Mouse (Mus musculus): ENCODE measurements at regions not wholly inside any gene's neighbourhood (a gene's known extent, or its start where the extent isn't known, plus 50 kb on each side); places are given as distances from the start of the nearest gene placed in this dataset.

DNA sequence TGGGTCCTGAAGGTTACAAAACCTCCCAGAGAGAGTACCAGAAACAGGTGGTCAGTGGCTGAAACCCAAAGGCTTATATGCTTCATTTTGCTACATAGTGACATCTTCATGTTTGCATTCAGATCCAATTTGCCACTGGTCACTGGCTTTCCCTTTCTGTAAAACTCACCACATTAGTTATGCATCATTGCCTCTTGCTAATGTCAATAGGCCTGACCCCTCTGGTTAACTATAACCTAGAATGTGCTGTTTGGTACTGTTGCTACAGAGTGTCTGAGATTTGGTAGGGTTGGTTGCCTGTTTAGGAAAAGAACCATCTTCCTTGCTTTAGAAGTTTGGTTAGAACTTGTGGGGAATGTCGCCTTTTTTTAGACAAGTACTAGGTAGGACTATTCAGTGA, 136.3 kb upstream of the Rnf219 start:
- no peak for DNase-seq

DNA sequence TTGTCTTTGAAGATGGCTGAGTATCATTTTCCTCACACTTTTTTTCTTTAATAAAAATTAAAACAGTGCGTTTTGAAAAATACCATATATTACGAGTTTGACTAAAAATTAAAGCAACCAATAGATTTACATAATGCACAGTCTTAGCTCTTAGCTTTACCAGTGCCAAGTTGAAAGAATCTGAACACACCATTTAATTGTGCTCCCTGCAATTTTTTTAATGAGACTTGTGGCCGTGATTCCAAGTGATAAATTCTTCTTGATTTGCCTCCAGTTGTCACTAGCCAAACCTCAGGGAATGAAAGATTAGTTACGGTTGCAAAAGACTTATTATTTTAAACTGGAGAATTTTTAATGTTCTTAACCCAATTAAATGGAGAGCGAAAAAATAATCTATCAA, 127.5 kb upstream of the Rnf219 start:
- DNase-seq: no peak

DNA sequence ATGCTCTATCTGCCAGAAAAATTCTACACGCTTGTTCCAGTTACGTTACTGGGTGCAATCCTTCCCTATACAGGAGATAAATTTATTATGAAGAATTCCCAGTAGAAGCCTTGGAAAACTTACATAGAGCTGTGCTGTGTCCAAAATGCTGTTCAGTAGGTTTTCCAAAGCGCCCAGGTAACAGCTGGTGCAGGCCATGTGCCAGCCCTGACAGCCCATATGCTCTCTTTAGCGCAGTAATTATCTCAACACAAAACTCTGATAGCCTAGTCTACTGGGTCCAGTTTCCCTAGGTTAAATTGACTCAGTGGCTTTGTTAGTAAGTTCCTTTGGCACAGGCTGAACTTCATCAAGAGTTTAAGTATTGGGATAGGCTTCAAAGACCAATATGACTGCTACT, 122.2 kb upstream of the Rnf219 start:
- no peak for DNase-seq

DNA sequence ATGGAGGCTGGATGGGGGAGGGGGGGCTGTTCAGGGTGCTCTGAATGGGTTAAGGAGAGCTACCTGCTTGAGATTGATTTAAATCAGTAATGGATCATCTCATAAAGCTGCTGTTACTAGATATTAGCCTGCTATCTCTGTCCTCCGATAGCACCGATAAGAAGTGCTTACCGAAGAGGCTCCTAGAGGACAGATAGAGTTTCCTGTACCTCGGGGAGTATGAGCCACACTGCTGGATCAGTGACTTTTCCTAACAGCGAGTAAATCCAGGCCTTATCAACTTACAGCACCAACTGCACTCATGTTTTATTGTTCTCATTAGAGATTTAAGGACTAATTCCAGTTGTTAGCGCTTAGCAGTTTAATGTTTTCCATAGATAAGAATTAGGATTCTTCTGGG, 120.3 kb upstream of the Rnf219 start:
- DNase-seq: no peak

DNA sequence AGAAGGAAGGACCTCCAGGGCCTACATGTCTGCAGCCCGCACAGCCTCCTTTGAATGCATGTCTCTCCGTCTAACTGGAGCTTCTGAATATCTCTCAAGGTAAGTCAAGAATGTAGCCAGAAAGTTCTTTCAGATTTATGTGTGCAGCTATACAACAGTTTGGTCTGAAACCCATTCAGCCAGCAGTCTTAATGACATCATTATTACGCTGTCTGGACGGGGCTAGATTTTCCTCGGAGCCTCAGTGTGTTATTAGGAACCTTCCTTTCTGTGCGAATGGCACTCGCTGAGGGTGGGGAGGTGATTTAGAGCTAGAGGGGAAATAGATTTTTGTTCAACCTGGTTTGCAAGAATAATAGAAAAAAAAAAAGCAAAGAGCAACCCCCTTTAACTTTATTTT, 116.9 kb upstream of the Rnf219 start:
- no peak for DNase-seq

DNA sequence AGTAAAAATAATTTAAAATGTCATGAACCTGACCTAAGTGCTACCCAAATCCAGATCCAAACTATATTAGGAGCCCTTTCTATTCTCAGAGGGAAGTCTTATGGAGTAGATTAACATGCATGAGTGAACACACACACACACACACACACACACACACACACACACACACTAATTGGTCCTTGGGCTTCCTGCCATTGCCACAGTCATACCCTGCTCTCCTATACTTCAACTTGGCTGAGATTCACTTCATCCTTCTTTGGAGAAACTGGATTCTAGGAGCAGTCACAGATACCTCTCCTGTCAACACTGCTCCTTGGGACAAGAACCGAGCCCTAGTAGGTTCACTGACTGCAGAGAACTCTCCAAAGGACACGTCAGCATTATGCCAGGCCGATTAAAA, 89.0 kb upstream of the Rnf219 start:
- DNase-seq: no peak

DNA sequence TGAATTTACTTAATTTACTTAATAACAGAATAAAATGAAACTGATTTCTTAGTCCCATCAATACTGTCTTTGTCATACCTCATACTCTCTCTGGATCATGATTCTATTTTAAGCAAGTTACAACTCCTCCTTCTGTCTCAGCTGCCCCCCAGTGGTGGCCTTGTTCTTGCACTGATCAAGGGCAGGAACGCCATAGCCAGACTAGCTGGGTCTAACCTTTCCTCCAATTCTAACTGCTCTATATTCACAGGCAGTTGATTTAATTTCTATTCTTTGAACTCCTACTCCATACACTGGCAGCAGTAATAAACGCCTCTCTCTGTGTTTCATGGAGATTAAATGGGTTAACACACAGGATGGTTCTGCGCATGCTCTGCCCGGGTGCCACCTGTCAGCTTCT, 87.9 kb upstream of the Rnf219 start:
- DNase-seq: no peak

DNA sequence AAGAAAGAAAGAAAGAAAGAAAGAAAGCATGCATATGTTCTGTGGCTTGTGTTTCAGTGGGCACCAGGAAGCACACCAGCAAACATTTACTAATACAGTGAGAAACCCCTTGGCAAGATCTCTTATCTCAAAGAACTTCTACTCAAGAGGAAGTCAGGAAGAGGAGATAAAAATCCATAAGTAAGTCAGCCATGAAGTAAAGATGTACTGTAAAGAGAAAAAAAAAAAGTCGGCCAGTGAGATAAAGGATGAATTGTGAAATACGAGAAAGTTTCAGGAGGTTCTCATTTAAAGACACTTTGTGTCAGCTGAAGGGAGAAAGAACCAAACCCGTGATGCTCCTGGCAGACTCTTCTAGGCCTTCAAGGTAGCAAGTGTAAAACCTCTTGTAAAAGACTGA, 72.4 kb upstream of the Rnf219 start:
- no peak for DNase-seq
